Mouse (Mus musculus) A20 (cell line): ENCODE results near the gene Tsc22d3.

Source experiments
- DNase-seq: peaks from one replicate; pipeline ENCODE4 v3.0.0-alpha.2; 2011; ENCODE audit warnings: low read depth, low spot score

The Tsc22d3 gene

DNA sequence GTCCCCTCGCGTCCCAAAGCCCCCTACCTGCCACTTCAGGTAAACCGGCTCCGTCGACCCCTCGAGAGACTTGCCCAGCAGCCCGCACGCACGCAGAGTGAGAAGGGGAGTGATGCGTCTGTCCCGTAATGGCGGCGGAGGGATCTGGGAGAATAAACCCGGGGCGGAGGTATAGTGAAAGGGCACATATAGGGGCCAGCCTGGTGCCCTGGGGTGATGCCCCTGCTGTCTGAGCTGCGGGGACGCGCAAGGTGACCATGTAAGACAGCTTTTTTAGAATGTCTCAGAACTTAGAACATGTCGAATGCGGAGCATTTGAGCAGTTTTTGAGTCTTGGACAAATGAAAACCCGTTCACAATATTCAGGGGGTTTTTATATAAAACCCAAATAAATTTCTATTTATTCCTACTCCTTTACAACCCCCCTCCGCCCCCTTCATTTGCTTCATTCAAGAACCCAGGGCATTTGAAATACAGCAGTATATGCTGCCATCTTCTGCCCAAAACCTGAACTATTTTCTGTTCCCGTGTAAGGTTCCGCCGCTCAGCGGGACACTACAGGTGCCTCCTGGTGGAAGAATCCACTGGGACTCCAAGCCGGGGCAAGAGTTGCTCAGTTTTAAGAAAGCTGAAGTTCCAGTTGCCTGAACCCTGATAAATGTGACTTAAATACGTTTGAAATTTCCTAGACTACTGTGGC lies at the start of gene Tsc22d3:
Gene Tsc22d3 (minus strand): TSS at position 250 of the 700 bp plus-strand sequence.
- peak; percentile 70 for DNase-seq

DNA sequence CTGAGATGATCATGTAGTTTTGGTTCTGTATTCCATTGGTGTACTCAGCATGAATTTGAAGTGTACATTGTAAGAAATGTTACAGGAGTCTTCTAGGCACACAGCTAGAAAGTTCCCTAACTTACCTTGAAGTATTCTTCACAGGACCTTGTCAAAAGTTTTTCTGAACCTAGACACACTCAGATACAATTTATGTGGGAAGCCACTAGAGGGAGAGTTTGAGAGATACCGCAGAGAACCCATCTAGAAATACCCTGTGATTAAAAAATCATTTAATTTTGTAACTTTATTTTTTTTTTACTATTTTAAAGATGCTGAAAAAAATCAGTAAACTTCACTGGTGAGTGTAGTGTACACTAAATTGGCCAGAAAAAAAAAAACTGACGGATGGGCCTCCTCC lies 39.1 kb upstream of the Tsc22d3 start:
- DNase-seq: no peak

GRCm38 (mm10) chrX:140638028-140638427 lies 37.6 kb upstream of the Tsc22d3 start:
- no peak for DNase-seq

GRCm38 (mm10) chrX:140624875-140625594 lies 24.6 kb upstream of the Tsc22d3 start:
- DNase-seq: no peak

- DNase-seq: no peak
Observed at GRCm38 (mm10) chrX:140609938-140610337, 9.5 kb upstream of the Tsc22d3 start.

DNA sequence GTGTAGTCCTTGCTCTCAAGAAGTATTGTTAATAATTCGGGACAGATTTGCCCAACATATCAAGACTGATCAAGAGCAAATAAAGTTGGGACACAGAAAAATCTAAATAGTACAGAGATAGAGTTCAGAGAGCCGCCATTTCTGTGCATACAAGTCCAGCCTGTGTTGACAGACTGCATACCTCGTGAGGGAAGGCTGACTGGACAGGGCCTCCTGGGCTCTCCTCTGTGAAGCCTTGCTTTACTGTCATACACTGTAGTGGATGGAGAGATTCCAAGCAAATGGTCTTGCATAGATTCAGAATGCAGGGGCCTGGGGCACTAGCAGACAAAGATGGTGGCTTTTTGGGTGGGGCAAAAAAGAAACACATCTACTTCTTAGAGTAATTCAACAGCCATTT lies 1.4 kb upstream of the Tsc22d3 start:
- no peak for DNase-seq

GRCm38 (mm10) chrX:140601311-140601710 lies 852 bp upstream of the Tsc22d3 start:
- DNase-seq: no peak

GRCm38 (mm10) chrX:140599561-140600409 lies 674 bp downstream of the Tsc22d3 start:
- DNase-seq: peak; percentile 44

DNA sequence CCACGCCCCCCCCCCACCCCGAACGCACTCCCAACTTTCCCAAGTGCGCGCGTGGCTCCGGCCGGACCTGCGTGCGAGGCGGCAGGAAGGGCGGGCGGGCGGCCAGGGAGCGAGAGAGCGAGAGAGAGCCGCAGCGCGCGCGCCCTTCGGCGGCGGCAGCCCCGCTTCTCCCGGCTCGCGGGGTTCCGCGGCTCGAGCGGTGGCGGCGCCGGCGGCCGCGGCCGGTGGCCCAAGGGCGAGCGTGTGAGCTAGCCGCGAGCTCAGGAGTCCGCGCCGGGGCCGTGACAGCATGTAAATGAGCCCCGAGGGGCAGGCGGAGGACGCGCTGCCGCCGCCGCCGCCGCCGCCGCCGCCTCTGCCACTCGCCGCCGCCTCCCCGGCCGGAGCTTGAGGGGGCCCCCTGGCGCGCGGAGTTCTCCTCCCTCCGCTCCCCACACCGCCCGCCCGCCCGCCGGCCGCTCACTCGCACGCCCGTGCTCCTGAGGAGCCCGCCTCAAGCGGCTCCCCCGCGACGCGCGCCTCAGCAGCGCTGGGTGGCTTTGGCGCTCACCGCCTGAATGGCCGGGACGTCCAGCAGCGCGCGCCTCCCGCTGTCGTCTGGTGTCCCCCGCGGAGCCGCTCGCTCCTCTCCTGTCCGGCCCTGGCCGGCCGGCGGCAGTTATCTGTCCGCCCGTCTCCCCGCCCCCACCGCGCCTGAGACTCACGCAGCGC lies 1.5 kb downstream of the Tsc22d3 start:
- DNase-seq: peak; percentile 75

DNA sequence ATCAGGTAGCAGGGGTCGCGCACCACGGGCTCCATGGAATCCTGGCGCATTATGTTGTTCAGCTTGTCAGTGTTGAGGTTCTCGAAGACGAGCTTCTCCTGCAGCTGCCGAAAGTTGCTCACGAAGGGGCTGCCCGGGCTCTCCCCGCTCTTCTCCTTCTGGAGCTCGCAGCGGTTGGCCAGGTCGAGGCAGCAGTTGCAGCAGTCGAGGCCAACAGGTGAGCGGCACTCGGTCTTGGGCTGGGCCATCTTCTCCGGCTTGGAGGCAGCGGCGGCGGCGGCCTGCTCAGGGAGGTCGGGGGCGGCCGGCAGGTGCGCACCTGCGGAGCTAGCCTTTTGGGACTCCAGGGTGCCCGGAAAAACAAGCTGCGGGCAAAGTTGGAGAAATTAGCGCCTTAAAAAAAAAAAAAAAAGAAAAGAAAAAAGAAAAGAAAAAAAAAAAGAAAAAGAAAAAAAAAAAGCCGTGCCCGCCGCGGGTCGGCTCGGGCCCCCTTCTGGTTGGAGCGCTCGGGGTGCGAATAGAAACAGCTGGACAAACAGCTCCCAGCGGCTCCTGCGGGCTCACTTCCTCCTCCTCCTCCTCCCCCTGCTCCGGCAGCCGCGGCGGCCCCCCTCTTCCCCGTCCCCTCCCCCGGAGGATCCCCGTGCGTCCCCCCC lies 2.1 kb downstream of the Tsc22d3 start:
- peak; percentile 42 for DNase-seq

- DNase-seq: no peak
Observed at GRCm38 (mm10) chrX:140591176-140591575, 9.3 kb downstream of the Tsc22d3 start.

DNA sequence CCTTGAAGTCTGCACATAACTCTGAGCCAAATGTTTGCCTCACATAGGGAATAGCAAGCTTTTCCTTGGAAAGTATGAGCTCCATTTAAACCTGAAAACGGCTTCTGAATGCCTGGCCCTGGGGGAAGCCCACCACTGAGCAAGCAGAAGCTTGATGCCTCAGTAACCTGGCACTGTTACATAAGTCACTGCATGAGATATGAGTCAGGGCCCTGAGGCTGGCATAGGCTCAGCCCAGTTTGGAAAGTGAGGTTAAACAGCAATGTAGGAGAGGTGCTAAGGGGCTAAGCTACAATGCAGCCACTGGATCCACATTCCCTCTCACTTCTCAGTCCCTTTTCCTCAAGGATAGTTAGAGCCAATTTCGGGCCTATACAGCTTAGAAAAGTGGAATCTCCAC lies 10.3 kb downstream of the Tsc22d3 start:
- DNase-seq: no peak

- no peak for DNase-seq
Observed at GRCm38 (mm10) chrX:140589194-140589751, 11.2 kb downstream of the Tsc22d3 start.

- DNase-seq: no peak
Observed at GRCm38 (mm10) chrX:140588534-140588933, 11.9 kb downstream of the Tsc22d3 start.

- no peak for DNase-seq
Observed at GRCm38 (mm10) chrX:140580416-140580815, 20.0 kb downstream of the Tsc22d3 start.

- no peak for DNase-seq
Observed at GRCm38 (mm10) chrX:140575636-140576035, 24.8 kb downstream of the Tsc22d3 start.

GRCm38 (mm10) chrX:140575200-140575599 lies 25.3 kb downstream of the Tsc22d3 start:
- no peak for DNase-seq

- DNase-seq: no peak
Observed at GRCm38 (mm10) chrX:140572702-140573338, 27.6 kb downstream of the Tsc22d3 start.

DNA sequence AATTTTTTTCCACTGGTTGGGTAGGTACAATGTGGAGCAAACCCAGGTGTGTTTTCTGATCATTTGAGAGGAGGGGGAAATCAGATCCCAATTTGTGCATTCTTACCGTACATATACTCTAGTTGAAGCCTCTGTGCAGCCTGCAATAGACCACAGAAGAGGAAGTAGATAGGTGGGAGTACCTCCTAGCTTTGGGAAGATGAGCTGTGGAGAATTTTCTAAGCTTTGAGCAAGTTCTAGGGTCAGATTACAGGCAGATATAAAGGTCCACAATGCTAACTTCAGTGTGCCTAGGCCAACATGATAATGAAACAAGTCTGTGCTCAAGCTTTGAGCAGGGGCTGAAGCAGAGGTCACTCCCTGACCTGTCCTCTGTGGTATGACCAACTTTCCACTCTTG lies 30.9 kb downstream of the Tsc22d3 start:
- DNase-seq: no peak

- DNase-seq: no peak
Observed at GRCm38 (mm10) chrX:140567711-140568407, 32.6 kb downstream of the Tsc22d3 start.
